Mouse (Mus musculus) hindbrain, postnatal 0 days (tissue): ENCODE measurements at regions not wholly inside any gene's neighbourhood (a gene's known extent, or its start where the extent isn't known, plus 50 kb on each side); places are given as distances from the start of the nearest gene placed in this dataset.

Experiments used
- ATAC-seq: fragments of 200-750 bp; cut with Nextera tagmentation; 2 replicates; pipeline ENCODE4 v1.8.0; 2017; ENCODE audit warnings: mild to moderate bottlenecking, moderate TSS enrichment, moderate library complexity
- DNase-seq: peaks from one replicate; pipeline ENCODE4 v3.0.0-alpha.2; 2015; ENCODE audit warnings: low spot score
- H3K27ac ChIP-seq: fragments of 300-500 bp; sonication (generic); 2 replicates; pipeline ENCODE4 v1.5.1; 2014; ENCODE audit warnings: mild to moderate bottlenecking
- H3K27me3 ChIP-seq: fragments of 300-500 bp; sonication (generic); 2 replicates; pipeline ENCODE4 v1.6.1; 2014; ENCODE audit warnings: low read length, mixed read lengths; ENCODE audit not compliant: insufficient read depth
- H3K36me3 ChIP-seq: fragments of 300-500 bp; sonication (generic); 2 replicates; pipeline ENCODE4 v1.6.1; 2014; ENCODE audit warnings: low read length, mixed read lengths; ENCODE audit not compliant: insufficient read depth
- H3K4me1 ChIP-seq: fragments of 300-500 bp; sonication (generic); 2 replicates; pipeline ENCODE4 v1.6.1; 2014; ENCODE audit warnings: antibody characterized with exemption, low read length, mixed read lengths; ENCODE audit not compliant: insufficient read depth
- H3K4me2 ChIP-seq: fragments of 300-500 bp; sonication (generic); 2 replicates; pipeline ENCODE4 v1.6.1; 2014; ENCODE audit warnings: low read depth, mild to moderate bottlenecking, low read length, moderate library complexity, mixed read lengths
- H3K4me3 ChIP-seq: fragments of 300-500 bp; sonication (generic); 2 replicates; pipeline ENCODE4 v1.5.1; 2014; ENCODE audit warnings: low read length
- H3K9ac ChIP-seq: fragments of 300-500 bp; sonication (generic); replicated peaks from 2 replicates; pipeline ENCODE4 v1.6.1; 2014; ENCODE audit warnings: mild to moderate bottlenecking, low read length, moderate library complexity, mixed read lengths
- H3K9me3 ChIP-seq: fragments of 300-500 bp; sonication (generic); 2 replicates; pipeline ENCODE4 v1.6.1; 2016; ENCODE audit warnings: low read length, mixed read lengths
- CTCF ChIP-seq: IDR thresholded peaks from 2 replicates; pipeline ENCODE4 v1.5.1; 2016; ENCODE audit warnings: antibody characterized with exemption, control low read depth, low read depth
- WGBS: fragments of 180-500 bp; shearing (Covaris S2); extraction: QIAGEN DNeasy Blood & Tissue Kit; methylation state at CpG from one replicate; pipeline ENCODE4 v1.1.7; 2014; 5-methylcytosine and 5-hydroxymethylcytosine counted together

DNA sequence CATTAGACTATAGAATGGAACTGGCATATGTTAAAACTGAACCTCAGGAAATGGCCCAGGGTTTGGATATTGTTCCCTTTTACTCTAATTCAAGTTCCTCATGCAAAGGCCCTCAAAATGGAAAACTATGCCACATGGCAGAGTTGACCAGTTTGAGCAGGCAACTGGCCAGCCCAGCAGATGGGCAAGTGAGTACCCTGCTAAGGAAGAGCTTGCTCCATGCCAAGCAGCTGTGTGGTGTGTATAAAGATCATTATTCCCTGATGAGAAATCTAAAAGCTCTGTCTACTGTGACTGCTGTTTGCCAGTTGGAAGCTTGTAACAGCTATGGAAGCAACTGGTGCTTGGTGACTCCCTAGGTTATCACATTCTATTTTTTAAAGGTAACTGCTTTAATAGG is 453.4 kb upstream of the Foxg1 start:
- Histone ChIP-seq H3K4me3 (no peak overlapping the region), H3K9me3 (no peaks in the 10 kb centered on the region), H3K4me1 (no peaks in the 10 kb centered on the region), H3K27ac (no peak overlapping the region), H3K9ac (no peak overlapping the region), H3K4me2 (no peak overlapping the region), H3K36me3 (no peaks in the 10 kb centered on the region), H3K27me3 (no peaks in the 10 kb centered on the region)
- DNase-seq = peak; percentile 83
- TF ChIP-seq CTCF = no peak
- ATAC-seq = peak; percentile 92

DNA sequence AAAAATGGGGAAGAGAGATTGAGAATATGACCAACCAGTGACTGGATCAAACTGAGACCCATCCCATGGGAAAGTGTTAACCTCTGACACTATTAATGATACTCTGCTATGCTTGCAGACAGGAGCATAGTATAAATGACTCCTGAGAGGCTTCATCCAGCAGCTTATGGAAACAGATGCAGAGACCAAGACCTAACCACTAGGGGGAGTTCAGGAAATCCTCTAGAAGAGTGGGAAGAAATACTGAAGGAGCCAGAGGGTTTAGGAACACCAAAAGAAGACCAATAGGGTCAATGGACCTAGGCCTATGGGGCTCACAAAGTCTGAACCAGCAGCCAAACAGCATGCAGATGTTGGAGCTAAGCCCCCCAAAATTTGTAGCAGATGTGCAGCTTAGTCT is 436.0 kb upstream of the Foxg1 start:
- Histone ChIP-seq H3K36me3 (no peaks in the 10 kb centered on the region), H3K4me3 (no peak overlapping the region), H3K27me3 (no peaks in the 10 kb centered on the region), H3K27ac (no peak overlapping the region), H3K4me1 (no peaks in the 10 kb centered on the region), H3K4me2 (no peak overlapping the region), H3K9me3 (no peaks in the 10 kb centered on the region), H3K9ac (no peak overlapping the region)
- TF ChIP-seq CTCF = 0 out of 2 replicates have a peak, but pooled peaks have one; percentile 8
- no peak for DNase-seq
- no peak for ATAC-seq

DNA sequence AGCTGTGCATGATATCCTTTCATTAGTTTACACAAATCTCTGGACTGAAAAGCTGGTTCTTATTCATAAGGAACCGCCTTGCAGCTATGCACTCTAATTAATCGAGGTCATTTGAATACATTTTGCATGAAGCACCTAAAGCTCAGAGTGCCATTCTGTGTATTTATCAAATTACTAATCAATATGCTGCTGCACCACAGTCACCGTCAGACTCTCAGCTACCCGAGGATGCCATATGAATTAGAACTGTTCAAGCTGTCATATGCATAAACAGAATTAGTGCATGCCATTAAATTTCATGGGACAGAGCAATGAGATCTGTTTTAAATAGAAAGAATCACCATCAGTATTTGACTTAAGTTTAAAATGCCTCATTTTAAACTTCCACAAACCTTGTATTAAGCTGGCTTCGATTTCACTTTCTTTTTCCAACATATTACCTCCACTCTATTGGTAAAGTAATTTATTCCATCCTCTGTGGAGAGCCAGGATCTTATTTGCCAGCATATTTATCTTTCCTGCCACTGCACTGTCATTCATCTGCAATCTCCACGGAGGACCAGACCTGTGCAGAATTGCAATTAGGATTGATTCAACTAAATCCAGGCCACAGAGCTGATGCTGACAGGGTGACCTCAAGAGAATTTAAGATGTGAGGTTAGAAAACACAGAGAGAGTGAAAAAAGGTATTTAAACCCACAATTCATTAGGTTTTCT is 423.0 kb upstream of the Foxg1 start:
- Histone ChIP-seq H3K36me3 (no peaks in the 10 kb centered on the region), H3K4me2 (0 out of 2 replicates have a peak overlapping the region, but pooled peaks have one; percentile 5), H3K4me1 (no peaks in the 10 kb centered on the region), H3K9me3 (no peaks in the 10 kb centered on the region), H3K27me3 (no peaks in the 10 kb centered on the region), H3K9ac (no peak overlapping the region), H3K4me3 (no peak overlapping the region), H3K27ac (peak overlapping the region; percentile 48; the same call in 1 of the 2 replicates)
- DNase-seq (peak; percentile 48), ATAC-seq (peak; percentile 75)
- TF ChIP-seq CTCF = no peak
- WGBS = 20% methylated on average over 6 of the region's 6 CpGs

DNA sequence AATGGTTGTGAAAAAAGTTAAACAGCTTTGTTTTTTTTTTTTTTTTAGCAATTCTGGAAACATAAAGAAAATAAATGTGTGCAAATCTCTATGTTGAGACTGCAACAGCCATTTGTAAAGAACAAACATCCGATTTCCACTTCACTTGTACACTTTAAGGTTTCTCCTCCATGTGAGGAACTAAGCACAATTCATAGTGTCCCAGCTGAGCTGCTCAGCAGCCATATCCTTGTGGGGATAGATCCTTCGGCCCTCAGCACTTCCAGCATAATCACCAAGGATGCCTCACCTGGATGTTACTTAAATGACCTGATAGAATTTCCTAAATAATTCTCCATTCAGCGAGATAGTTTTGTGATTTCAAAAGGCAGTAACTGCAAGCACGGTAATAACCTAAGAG is 422.4 kb upstream of the Foxg1 start:
- Histone ChIP-seq H3K9ac (no peak overlapping the region), H3K27me3 (no peaks in the 10 kb centered on the region), H3K9me3 (no peaks in the 10 kb centered on the region), H3K27ac (no peak overlapping the region), H3K4me3 (no peak overlapping the region), H3K4me1 (no peaks in the 10 kb centered on the region), H3K36me3 (no peaks in the 10 kb centered on the region), H3K4me2 (no peak overlapping the region)
- ATAC-seq = no peak
- 56% methylated on average over 4 of the region's 4 CpGs for WGBS
- DNase-seq = peak; percentile 2
- TF ChIP-seq CTCF = no peak

DNA sequence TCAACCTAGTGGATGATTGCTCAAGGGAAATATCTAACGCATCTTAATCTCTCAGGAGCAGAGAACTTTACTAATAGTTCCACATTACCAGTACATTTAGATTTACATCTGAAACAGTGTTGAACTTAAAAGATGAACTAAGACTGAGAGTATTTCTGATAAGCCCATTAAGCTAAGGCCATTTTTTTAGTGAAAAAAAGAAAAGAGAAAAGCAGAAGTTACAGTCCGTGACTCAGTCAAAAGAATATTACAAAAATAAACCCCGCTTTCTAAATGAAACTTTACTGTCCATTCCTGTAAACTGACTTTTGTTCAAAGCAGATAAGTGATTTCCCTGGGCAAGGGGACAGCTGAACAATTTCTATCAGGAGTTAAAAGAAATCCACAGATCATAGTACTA is 419.0 kb upstream of the Foxg1 start:
- 91% methylated on average over 3 of the region's 3 CpGs for WGBS

More for the DNA sequence above, 419.0 kb upstream of the Foxg1 start:
- H3K9ac ChIP-seq = no peak overlapping the region
- H3K4me3 ChIP-seq = no peak overlapping the region
- no peaks in the 10 kb centered on the region for H3K9me3 ChIP-seq
- DNase-seq (no peak), ATAC-seq (no peak)
- H3K4me2 ChIP-seq = no peak overlapping the region
- H3K36me3 ChIP-seq = no peaks in the 10 kb centered on the region
- H3K4me1 ChIP-seq = no peaks in the 10 kb centered on the region
- H3K27ac ChIP-seq = no peak overlapping the region
- TF ChIP-seq CTCF = no peak
- H3K27me3 ChIP-seq = no peaks in the 10 kb centered on the region
